Mouse (Mus musculus) hindbrain, embryonic 13.5 days (tissue): ENCODE data around the gene Rnf180. TPM values are rescaled to one million over a fixed set of nuclear protein-coding genes. Genes with fewer than 3 reads are reported as not detected.
"Not testable (repeated sequence)": the region's sequence is repeated elsewhere in the genome, so short reads cannot be mapped to it uniquely, and the experiment has no call there.

Source experiments
- ATAC-seq: fragments of 200-750 bp; cut with Nextera tagmentation; 2 replicates; pipeline ENCODE4 v1.8.0; 2017; ENCODE audit warnings: moderate TSS enrichment; ENCODE audit not compliant: low FRiP score
- H3K27ac ChIP-seq: fragments of 300-500 bp; sonication (generic); 2 replicates; pipeline ENCODE4 v1.5.1; 2015; ENCODE audit warnings: inconsistent platforms, mild to moderate bottlenecking, moderate library complexity
- H3K27me3 ChIP-seq: fragments of 300-500 bp; sonication (generic); 2 replicates; pipeline ENCODE4 v1.6.1; 2015; ENCODE audit warnings: mild to moderate bottlenecking, inconsistent platforms
- H3K36me3 ChIP-seq: fragments of 300-500 bp; sonication (generic); 2 replicates; pipeline ENCODE4 v1.6.1; 2015; ENCODE audit warnings: mild to moderate bottlenecking, inconsistent platforms
- H3K4me1 ChIP-seq: fragments of 300-500 bp; sonication (generic); replicated peaks from 2 replicates; pipeline ENCODE4 v1.6.1; 2015; ENCODE audit warnings: inconsistent platforms
- H3K4me2 ChIP-seq: fragments of 300-500 bp; sonication (generic); 2 replicates; pipeline ENCODE4 v1.6.1; 2015; ENCODE audit warnings: inconsistent platforms, mild to moderate bottlenecking, moderate library complexity
- H3K4me3 ChIP-seq: fragments of 300-500 bp; sonication (generic); 2 replicates; pipeline ENCODE4 v1.5.1; 2015; ENCODE audit warnings: mild to moderate bottlenecking, inconsistent platforms
- H3K9ac ChIP-seq: fragments of 300-500 bp; sonication (generic); 2 replicates; pipeline ENCODE4 v1.6.1; 2015; ENCODE audit warnings: mild to moderate bottlenecking, inconsistent platforms
- H3K9me3 ChIP-seq: fragments of 300-500 bp; sonication (generic); 2 replicates; pipeline ENCODE4 v1.6.1; 2016; ENCODE audit warnings: inconsistent platforms
- WGBS: fragments of 180-500 bp; shearing (Covaris S2); methylation state at CpG from one replicate; pipeline ENCODE4 v1.1.7; 2015; 5-methylcytosine and 5-hydroxymethylcytosine counted together
- polyA plus RNA-seq: library from polyadenylated mRNA; unstranded; fragments of >200 nt; fragmentation: Nextera tagmentation; extraction: Ambion mirVana; gene quantifications from 2 replicates; pipeline ENCODE4 v1.2.1, GENCODE M21; 2015

The Rnf180 gene
- polyA plus RNA-seq, result 25.2 and 27.1 TPM in 2 replicates

- 51% methylated on average over 11 of the region's 11 CpGs for WGBS
- Histone ChIP-seq H3K4me3 (peak within 1 kb of the TSS; percentile 90), H3K9me3 (no peaks in the 10 kb centered on the region), H3K4me1 (peaks cover 27% of the 10 kb centered on the region), H3K27me3 (no peaks in the 10 kb centered on the region), H3K36me3 (0 out of 2 replicates have a peak, but pooled peaks cover under 1% of the 10 kb centered on the region), H3K4me2 (peak within 1 kb of the TSS; percentile 75), H3K27ac (peak within 1 kb of the TSS; percentile 86), H3K9ac (peak within 1 kb of the TSS; percentile 97)
- ATAC-seq, result no peak
These were observed at the start of gene Rnf180 for GRCm38 (mm10) chr13:105294715-105295114. Gene Rnf180, minus strand, starts transcription at chr13:105294815.

GRCm38 (mm10) chr13:105331199-105331968 lies 36.8 kb upstream of the Rnf180 start:
- Histone ChIP-seq H3K27ac (no peak overlapping the region), H3K4me2 (no peak overlapping the region), H3K9ac (no peak overlapping the region), H3K27me3 (no peaks in the 10 kb centered on the region), H3K36me3 (no peaks in the 10 kb centered on the region), H3K4me3 (no peak overlapping the region), H3K9me3 (no peaks in the 10 kb centered on the region), H3K4me1 (no peaks in the 10 kb centered on the region)
- 83% methylated on average over 5 of the region's 5 CpGs for WGBS
- ATAC-seq, result no peak

- Histone ChIP-seq H3K9ac (no peak overlapping the region), H3K36me3 (no peaks in the 10 kb centered on the region), H3K4me1 (no peaks in the 10 kb centered on the region), H3K4me3 (no peak overlapping the region), H3K27ac (no peak overlapping the region), H3K4me2 (no peak overlapping the region), H3K9me3 (no peaks in the 10 kb centered on the region), H3K27me3 (no peaks in the 10 kb centered on the region)
- ATAC-seq, result no peak
- 73% methylated on average over 1 of the region's 1 CpGs for WGBS
These were observed 32.3 kb upstream of the Rnf180 start for GRCm38 (mm10) chr13:105326946-105327345.

- Histone ChIP-seq H3K4me2 (no peak overlapping the region), H3K27me3 (no peaks in the 10 kb centered on the region), H3K4me3 (no peak overlapping the region), H3K4me1 (no peaks in the 10 kb centered on the region), H3K36me3 (no peaks in the 10 kb centered on the region), H3K27ac (no peak overlapping the region), H3K9me3 (no peaks in the 10 kb centered on the region), H3K9ac (no peak overlapping the region)
- ATAC-seq, result no peak
- 89% methylated on average over 1 of the region's 1 CpGs for WGBS
These were observed 22.3 kb upstream of the Rnf180 start for GRCm38 (mm10) chr13:105316926-105317325.

GRCm38 (mm10) chr13:105316009-105316408 lies 21.4 kb upstream of the Rnf180 start:
- no peaks in the 10 kb centered on the region for H3K36me3 ChIP-seq
- no peaks in the 10 kb centered on the region for H3K9me3 ChIP-seq
- no peak overlapping the region for H3K4me2 ChIP-seq
- no peak overlapping the region for H3K4me3 ChIP-seq
- H3K27me3 ChIP-seq, result no peaks in the 10 kb centered on the region
- 81% methylated on average over 6 of the region's 6 CpGs for WGBS
- ATAC-seq, result no peak
- no peaks in the 10 kb centered on the region for H3K4me1 ChIP-seq
- H3K9ac ChIP-seq, result no peak overlapping the region
- no peak overlapping the region for H3K27ac ChIP-seq

GRCm38 (mm10) chr13:105312763-105313162 lies 18.1 kb upstream of the Rnf180 start:
- Histone ChIP-seq H3K27ac (no peak overlapping the region), H3K9ac (no peak overlapping the region), H3K4me1 (no peaks in the 10 kb centered on the region), H3K36me3 (no peaks in the 10 kb centered on the region), H3K4me2 (no peak overlapping the region), H3K4me3 (no peak overlapping the region), H3K9me3 (no peaks in the 10 kb centered on the region), H3K27me3 (no peaks in the 10 kb centered on the region)
- WGBS, result 86% methylated on average over 6 of the region's 6 CpGs
- no peak for ATAC-seq

GRCm38 (mm10) chr13:105310562-105310961 lies 15.9 kb upstream of the Rnf180 start:
- not testable (repeated sequence) for H3K27ac ChIP-seq, H3K36me3 ChIP-seq, H3K4me1 ChIP-seq, H3K9ac ChIP-seq, H3K27me3 ChIP-seq, ATAC-seq, H3K4me3 ChIP-seq, H3K4me2 ChIP-seq, H3K9me3 ChIP-seq
- WGBS, result 92% methylated on average over 4 of the region's 4 CpGs

- no peak for ATAC-seq
- 88% methylated on average over 2 of the region's 2 CpGs for WGBS
- Histone ChIP-seq H3K9me3 (no peaks in the 10 kb centered on the region), H3K4me1 (no peaks in the 10 kb centered on the region), H3K4me3 (no peak overlapping the region), H3K9ac (no peak overlapping the region), H3K4me2 (no peak overlapping the region), H3K27ac (no peak overlapping the region), H3K36me3 (no peaks in the 10 kb centered on the region), H3K27me3 (no peaks in the 10 kb centered on the region)
These were observed 10.9 kb upstream of the Rnf180 start for GRCm38 (mm10) chr13:105305513-105305912.

GRCm38 (mm10) chr13:105304054-105304453 lies 9.4 kb upstream of the Rnf180 start:
- Histone ChIP-seq H3K9me3 (no peaks in the 10 kb centered on the region), H3K4me3 (no peak overlapping the region), H3K27ac (no peak overlapping the region), H3K4me2 (no peak overlapping the region), H3K4me1 (no peaks in the 10 kb centered on the region), H3K9ac (no peak overlapping the region), H3K27me3 (no peaks in the 10 kb centered on the region), H3K36me3 (no peaks in the 10 kb centered on the region)
- 64% methylated on average over 4 of the region's 4 CpGs for WGBS
- no peak for ATAC-seq

GRCm38 (mm10) chr13:105300009-105300346 lies 5.4 kb upstream of the Rnf180 start:
- H3K4me2 ChIP-seq, result no peak overlapping the region
- H3K4me3 ChIP-seq, result no peak overlapping the region
- WGBS, result 81% methylated on average over 4 of the region's 4 CpGs
- no peaks in the 10 kb centered on the region for H3K4me1 ChIP-seq
- no peaks in the 10 kb centered on the region for H3K9me3 ChIP-seq
- no peak overlapping the region for H3K9ac ChIP-seq
- H3K27ac ChIP-seq, result no peak overlapping the region
- ATAC-seq, result no peak
- no peaks in the 10 kb centered on the region for H3K27me3 ChIP-seq
- no peaks in the 10 kb centered on the region for H3K36me3 ChIP-seq

- no peaks in the 10 kb centered on the region for H3K9me3 ChIP-seq
- no peaks in the 10 kb centered on the region for H3K27me3 ChIP-seq
- H3K4me3 ChIP-seq, result no peak overlapping the region
- ATAC-seq, result no peak
- 70% methylated on average over 4 of the region's 4 CpGs for WGBS
- no peak overlapping the region for H3K9ac ChIP-seq
- no peaks in the 10 kb centered on the region for H3K36me3 ChIP-seq
- no peak overlapping the region for H3K4me2 ChIP-seq
- no peak overlapping the region for H3K27ac ChIP-seq
- peaks cover 4% of the 10 kb centered on the region for H3K4me1 ChIP-seq
These were observed 4.8 kb upstream of the Rnf180 start for GRCm38 (mm10) chr13:105299162-105300008.

GRCm38 (mm10) chr13:105293781-105294667 lies 591 bp downstream of the Rnf180 start:
- H3K9me3 ChIP-seq, result no peaks in the 10 kb centered on the region
- H3K4me1 ChIP-seq, result peaks cover 27% of the 10 kb centered on the region
- H3K4me2 ChIP-seq, result peak overlapping the region; percentile 75
- no peaks in the 10 kb centered on the region for H3K27me3 ChIP-seq
- 0 out of 2 replicates have a peak, but pooled peaks cover 7% of the 10 kb centered on the region for H3K36me3 ChIP-seq
- H3K27ac ChIP-seq, result peak overlapping the region; percentile 86
- H3K4me3 ChIP-seq, result peak overlapping the region; percentile 90
- WGBS, result under 1% methylated on average over 82 of the region's 91 CpGs
- ATAC-seq, result peak; percentile 90
- peak overlapping the region; percentile 97 for H3K9ac ChIP-seq
